Mouse (Mus musculus) stomach, postnatal 0 days (tissue): ENCODE results near the gene Nr2f1. TPM values are rescaled to one million over a fixed set of nuclear protein-coding genes. Genes with fewer than 3 reads are reported as not detected.

Source experiments
- ATAC-seq: fragments of 200-750 bp; cut with Nextera tagmentation; 2 replicates; pipeline ENCODE4 v1.8.0; 2017; ENCODE audit not compliant: low FRiP score, low TSS enrichment
- DNase-seq: peaks from one replicate; pipeline ENCODE4 v3.0.0-alpha.2; 2016; ENCODE audit warnings: low spot score
- H3K27ac ChIP-seq: fragments of 300-500 bp; sonication (generic); replicated peaks from 2 replicates; pipeline ENCODE4 v1.5.1; 2014; ENCODE audit warnings: mild to moderate bottlenecking, control low read depth
- H3K27me3 ChIP-seq: fragments of 300-500 bp; sonication (generic); 2 replicates; pipeline ENCODE4 v1.6.1; 2014; ENCODE audit warnings: low read length; ENCODE audit not compliant: control insufficient read depth, insufficient read depth
- H3K36me3 ChIP-seq: fragments of 300-500 bp; sonication (generic); 2 replicates; pipeline ENCODE4 v1.6.1; 2014; ENCODE audit warnings: low read length, mixed read lengths; ENCODE audit not compliant: control insufficient read depth, insufficient read depth
- H3K4me1 ChIP-seq: fragments of 300-500 bp; sonication (generic); replicated peaks from 2 replicates; pipeline ENCODE4 v1.6.1; 2014; ENCODE audit warnings: antibody characterized with exemption; ENCODE audit not compliant: control insufficient read depth, insufficient read depth
- H3K4me2 ChIP-seq: fragments of 300-500 bp; sonication (generic); replicated peaks from 2 replicates; pipeline ENCODE4 v1.6.1; 2014; ENCODE audit warnings: low read depth, mild to moderate bottlenecking, control low read depth, moderate library complexity
- H3K4me3 ChIP-seq: fragments of 300-500 bp; sonication (generic); 2 replicates; pipeline ENCODE4 v1.5.1; 2014; ENCODE audit warnings: low read depth, low read length, control low read depth
- H3K9ac ChIP-seq: fragments of 300-500 bp; sonication (generic); 2 replicates; pipeline ENCODE4 v1.6.1; 2014; ENCODE audit warnings: mild to moderate bottlenecking, low read length, control low read depth, mixed read lengths
- H3K9me3 ChIP-seq: fragments of 300-500 bp; sonication (generic); 2 replicates; pipeline ENCODE4 v1.6.1; 2016; ENCODE audit warnings: low read length; ENCODE audit not compliant: control insufficient read depth
- CTCF ChIP-seq: IDR thresholded peaks from 2 replicates; pipeline ENCODE4 v1.5.1; 2016; ENCODE audit warnings: antibody characterized with exemption, low read depth, mild to moderate bottlenecking, moderate library complexity
- EP300 ChIP-seq: optimal IDR thresholded peaks from 2 replicates; pipeline ENCODE3; 2016; ENCODE audit warnings: antibody characterized with exemption
- WGBS: fragments of 180-500 bp; shearing (Covaris S2); extraction: QIAGEN DNeasy Blood & Tissue Kit; methylation state at CpG from one replicate; pipeline ENCODE4 v1.1.7; 2014; 5-methylcytosine and 5-hydroxymethylcytosine counted together
- polyA plus RNA-seq: library from polyadenylated mRNA; unstranded; fragments of >200 nt; fragmentation: Nextera tagmentation; extraction: Ambion mirVana; gene quantifications from 2 replicates; pipeline ENCODE4 v1.2.1, GENCODE M21; 2015

Gene Nr2f1
- polyA plus RNA-seq, 1 experiment from 2014 or later = 5.8 TPM

DNA sequence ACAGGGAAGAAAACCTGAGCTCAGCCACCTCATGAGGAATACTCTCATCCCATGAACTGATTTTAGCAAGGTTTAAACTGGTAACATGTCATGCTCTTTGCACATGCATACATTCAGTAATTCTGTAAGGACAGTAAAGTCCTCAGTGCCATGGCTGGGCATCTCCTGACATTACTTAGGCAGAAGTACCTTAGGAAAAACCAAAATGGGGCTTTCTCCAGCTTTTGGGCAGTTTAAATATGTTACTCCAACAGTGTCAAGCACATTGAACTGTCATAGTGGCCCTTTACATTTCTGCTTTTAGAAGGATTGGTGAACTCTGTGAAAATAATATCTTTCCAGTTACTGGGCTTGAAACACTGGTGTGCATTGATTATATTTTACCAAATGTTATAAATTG, 34.6 kb downstream of the Nr2f1 start:
- DNase-seq (no peak), ATAC-seq (no peak)
- Histone ChIP-seq H3K9ac (no peak overlapping the region), H3K4me2 (no peak overlapping the region), H3K36me3 (no peaks in the 10 kb centered on the region), H3K27me3 (no peaks in the 10 kb centered on the region; the same call in 1 of the 2 replicates), H3K4me1 (no peaks in the 10 kb centered on the region), H3K4me3 (no peak overlapping the region), H3K9me3 (no peaks in the 10 kb centered on the region), H3K27ac (no peak overlapping the region)
- TF ChIP-seq EP300 = no peak
- TF ChIP-seq CTCF = no peak

GRCm38 (mm10) chr13:78163087-78163958, 36.2 kb downstream of the Nr2f1 start:
- TF ChIP-seq EP300 = no peak
- peak; percentile 52 for TF ChIP-seq CTCF
- peak; percentile 99 for ATAC-seq

DNA sequence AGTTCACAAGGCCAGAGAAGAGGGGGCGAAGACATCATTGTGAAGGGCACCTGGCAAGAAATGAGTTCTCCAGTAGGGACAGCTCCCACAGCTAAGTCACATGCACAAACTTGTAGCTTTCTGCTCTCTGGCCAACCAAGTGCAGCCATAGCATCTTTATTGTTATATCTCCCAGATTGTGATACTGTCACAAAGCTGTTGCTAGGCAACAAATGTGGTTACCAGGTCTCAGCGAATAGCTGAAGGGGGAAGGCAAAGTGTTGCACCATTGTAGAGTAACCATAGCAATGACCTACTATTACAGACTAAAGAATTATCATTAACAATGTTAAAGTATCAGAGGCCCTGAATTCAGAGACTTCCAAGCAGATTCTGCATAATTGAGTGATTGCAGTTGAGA, 37.4 kb downstream of the Nr2f1 start:
- WGBS = 59% methylated on average over 2 of the region's 2 CpGs
- Histone ChIP-seq H3K9me3 (no peaks in the 10 kb centered on the region), H3K36me3 (no peaks in the 10 kb centered on the region), H3K27ac (no peak overlapping the region), H3K27me3 (no peaks in the 10 kb centered on the region), H3K4me2 (no peak overlapping the region), H3K9ac (no peak overlapping the region), H3K4me1 (no peaks in the 10 kb centered on the region), H3K4me3 (no peak overlapping the region)
- DNase-seq = no peak
- TF ChIP-seq EP300 (no peak), CTCF (no peak)
- no peak for ATAC-seq

More at GRCm38 (mm10) chr13:78163087-78163958, 36.2 kb downstream of the Nr2f1 start:
- H3K4me1 ChIP-seq = no peaks in the 10 kb centered on the region
- peak overlapping the region; percentile 62 for H3K4me3 ChIP-seq
- peak; percentile 84 for DNase-seq
- H3K9me3 ChIP-seq = no peaks in the 10 kb centered on the region
- WGBS = under 1% methylated on average over 72 of the region's 86 CpGs
- H3K9ac ChIP-seq = peak overlapping the region; percentile 66
- no peaks in the 10 kb centered on the region for H3K27me3 ChIP-seq
- peak overlapping the region; percentile 99 for H3K4me2 ChIP-seq
- H3K36me3 ChIP-seq = no peaks in the 10 kb centered on the region
- no peak overlapping the region; the same call in 1 of the 2 replicates for H3K27ac ChIP-seq

- no peak for ATAC-seq
- Histone ChIP-seq H3K9ac (no peak overlapping the region), H3K27me3 (no peaks in the 10 kb centered on the region), H3K9me3 (no peaks in the 10 kb centered on the region), H3K4me3 (no peak overlapping the region), H3K4me2 (no peak overlapping the region), H3K36me3 (no peaks in the 10 kb centered on the region), H3K4me1 (no peaks in the 10 kb centered on the region), H3K27ac (no peak overlapping the region)
- no peak for TF ChIP-seq CTCF
- TF ChIP-seq EP300 = no peak
- WGBS = 73% methylated on average over 5 of the region's 5 CpGs
- no peak for DNase-seq
These were observed 42.1 kb downstream of the Nr2f1 start for GRCm38 (mm10) chr13:78157465-78157864.

Other genes with a start within 250 kb of the Nr2f1 start
- gene Pou5f2, start 174.9 kb downstream of the Nr2f1 start, polyA plus RNA-seq = 0.17 and 0.73 TPM in 2 replicates